ENCODE assay signal across 22 mouse cellular contexts in genomic region chr14:22062117-22062855, GRCm38 (mm10). TPM values are rescaled to one million over a fixed set of nuclear protein-coding genes. Genes with fewer than 3 reads are reported as not detected.
"Had no signal": no experiment of that assay in that cellular context is flagged by ENCODE, and none has a peak within 500 bp of the region (broad histone marks: within the 10 kb centered on the region; RNA-seq: fewer than 3 reads in every experiment).

No protein-coding gene starts in this region.

- H3K9ac ChIP-seq: lung, embryonic 15.5 days; midbrain, embryonic 12.5 days; midbrain, embryonic 15.5 days; neural tube, embryonic 12.5 days; neural tube, embryonic 15.5 days had no signal

- H3K27me3 ChIP-seq: midbrain, embryonic 15.5 days; neural tube, embryonic 12.5 days; neural tube, embryonic 15.5 days had no signal

- H3K36me3 ChIP-seq: lung, embryonic 15.5 days; midbrain, embryonic 12.5 days; midbrain, embryonic 15.5 days; neural tube, embryonic 12.5 days; neural tube, embryonic 15.5 days had no signal

- H3K27ac ChIP-seq: layer of hippocampus, adult 2 months; lung, embryonic 15.5 days; midbrain, embryonic 12.5 days; midbrain, embryonic 15.5 days; neural tube, embryonic 12.5 days; neural tube, embryonic 15.5 days; stomach, postnatal 0 days had no signal

- H3K4me1 ChIP-seq: lung, embryonic 15.5 days had no signal

- H3K9me3 ChIP-seq: lung, embryonic 15.5 days; midbrain, embryonic 12.5 days; midbrain, embryonic 15.5 days; neural tube, embryonic 12.5 days; neural tube, embryonic 15.5 days had no signal

- H3K4me3 ChIP-seq: layer of hippocampus, adult 2 months; lung, embryonic 15.5 days; midbrain, embryonic 12.5 days; midbrain, embryonic 15.5 days; neural tube, embryonic 12.5 days; neural tube, embryonic 15.5 days had no signal

- ATAC-seq: intestine, embryonic 16.5 days; midbrain, embryonic 15.5 days had no signal

- DNase-seq: kidney, adult 18-20 months; kidney, adult 9 months; kidney, postnatal 14 days; kidney, postnatal 4 days; layer of hippocampus, adult 9-11 months; lung, adult 18-20 months; lung, postnatal 10 days; lung, postnatal 36 days; right cerebral cortex, adult 18-20 months; right cerebral cortex, postnatal 14 days; right cerebral cortex, postnatal 4 days; thymus, adult 2 months; thymus, postnatal 14 days; thymus, postnatal 4 days had no signal

- H3K4me2 ChIP-seq: lung, embryonic 15.5 days; midbrain, embryonic 12.5 days; midbrain, embryonic 15.5 days; neural tube, embryonic 12.5 days; neural tube, embryonic 15.5 days had no signal

RNA-seq across cellular contexts. Expression of gene Lrmda, which starts 42.8 kb away (rescaled TPM):
- polyA plus RNA-seq: midbrain, embryonic 12.5 days had no signal
